Mouse (Mus musculus) kidney, embryonic 15.5 days (tissue): ENCODE measurements at regions not wholly inside any gene's neighbourhood (a gene's known extent, or its start where the extent isn't known, plus 50 kb on each side); places are given as distances from the start of the nearest gene placed in this dataset.

ENCODE experiments used
- ATAC-seq: fragments of 200-750 bp; cut with Nextera tagmentation; replicated peaks from 2 replicates; pipeline ENCODE4 v1.8.0; 2017; ENCODE audit warnings: moderate TSS enrichment; ENCODE audit not compliant: low FRiP score
- H3K27ac ChIP-seq: fragments of 300-500 bp; sonication (generic); 2 replicates; pipeline ENCODE4 v1.5.1; 2015; ENCODE audit warnings: mild to moderate bottlenecking, inconsistent platforms
- H3K27me3 ChIP-seq: fragments of 300-500 bp; sonication (generic); 2 replicates; pipeline ENCODE4 v1.6.1; 2015; ENCODE audit warnings: inconsistent platforms
- H3K36me3 ChIP-seq: fragments of 300-500 bp; sonication (generic); 2 replicates; pipeline ENCODE4 v1.6.1; 2015; ENCODE audit warnings: inconsistent platforms
- H3K4me1 ChIP-seq: fragments of 300-500 bp; sonication (generic); 2 replicates; pipeline ENCODE4 v1.6.1; 2015; ENCODE audit warnings: inconsistent platforms
- H3K4me2 ChIP-seq: fragments of 300-500 bp; sonication (generic); 2 replicates; pipeline ENCODE4 v1.6.1; 2015; ENCODE audit warnings: moderate library complexity, mild to moderate bottlenecking, inconsistent platforms
- H3K4me3 ChIP-seq: fragments of 300-500 bp; sonication (generic); replicated peaks from 2 replicates; pipeline ENCODE4 v1.5.1; 2015; ENCODE audit warnings: mild to moderate bottlenecking, inconsistent platforms
- H3K9ac ChIP-seq: fragments of 300-500 bp; sonication (generic); 2 replicates; pipeline ENCODE4 v1.6.1; 2015; ENCODE audit warnings: mild to moderate bottlenecking, inconsistent platforms
- H3K9me3 ChIP-seq: fragments of 300-500 bp; sonication (generic); replicated peaks from 2 replicates; pipeline ENCODE4 v1.6.1; 2016; ENCODE audit warnings: inconsistent platforms
- WGBS: fragments of 180-500 bp; shearing (Covaris S2); methylation state at CpG from one replicate; pipeline ENCODE4 v1.1.7; 2015; ENCODE audit warnings: mixed read lengths; 5-methylcytosine and 5-hydroxymethylcytosine counted together

DNA sequence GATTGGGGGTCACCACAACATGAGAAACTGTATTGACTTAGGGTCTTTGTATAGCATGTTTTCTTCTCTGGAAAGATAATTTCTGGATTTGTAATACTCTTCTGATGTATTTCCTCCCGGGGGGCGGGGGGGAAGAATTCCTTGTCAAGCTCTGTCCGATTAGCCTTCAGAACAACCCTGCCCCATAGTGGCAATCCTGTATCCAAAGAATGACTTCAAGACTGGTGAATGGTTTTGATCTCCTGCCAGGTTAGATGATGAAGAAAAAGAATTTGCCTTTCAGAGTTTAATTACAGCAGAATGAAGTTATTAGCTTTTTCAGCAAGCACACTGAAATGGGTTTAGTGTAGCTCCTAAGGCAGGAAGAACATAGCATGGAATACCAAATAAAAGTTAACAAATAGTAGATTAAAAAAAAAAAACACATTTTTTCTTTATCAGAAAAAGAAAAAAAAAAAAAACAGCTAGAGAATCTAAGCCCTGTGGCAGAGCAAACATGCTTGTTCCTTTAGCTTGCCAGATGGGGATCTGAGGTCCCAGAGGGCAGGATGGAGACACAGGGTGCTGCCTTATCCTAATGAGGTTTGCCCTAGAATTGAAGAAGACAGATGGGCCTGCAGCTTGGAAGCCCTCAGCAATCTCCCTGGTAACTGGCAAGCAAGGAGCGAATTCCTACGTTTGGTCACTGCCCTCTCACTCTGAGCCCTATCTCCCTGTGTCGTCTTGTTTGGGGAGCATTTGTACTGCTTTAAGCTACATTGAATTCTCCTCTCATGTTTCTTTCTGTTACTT is 280.9 kb upstream of the Gm9972 start:
- Histone ChIP-seq H3K27me3 (no peaks in the 10 kb centered on the region), H3K27ac (no peak overlapping the region), H3K4me3 (no peak overlapping the region), H3K36me3 (no peaks in the 10 kb centered on the region), H3K4me1 (no peaks in the 10 kb centered on the region), H3K9me3 (no peaks in the 10 kb centered on the region), H3K4me2 (no peak overlapping the region), H3K9ac (no peak overlapping the region)
- ATAC-seq: no peak
- 64% methylated on average over 6 of the region's 6 CpGs for WGBS

DNA sequence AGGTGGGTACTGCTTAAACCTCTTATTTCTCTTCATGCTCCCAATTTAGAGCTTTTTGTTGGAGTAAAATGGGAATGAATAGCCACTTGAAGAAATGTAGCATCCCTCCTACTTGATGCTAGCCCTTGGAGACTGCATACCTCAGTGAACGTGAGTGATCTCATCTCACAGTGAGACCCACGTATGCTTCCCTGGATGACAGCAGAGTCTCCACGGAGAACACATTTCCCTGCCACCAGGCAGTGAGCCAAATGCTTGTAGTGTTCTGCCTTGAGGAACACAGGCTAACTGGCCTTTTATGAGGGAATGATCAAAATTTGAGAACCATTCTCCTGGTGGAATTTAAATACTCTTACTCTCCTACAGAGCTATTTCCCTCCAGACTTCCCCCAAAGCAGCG is 280.1 kb upstream of the Gm9972 start:
- ATAC-seq: no peak
- Histone ChIP-seq H3K36me3 (no peaks in the 10 kb centered on the region), H3K4me2 (no peak overlapping the region), H3K27ac (no peak overlapping the region), H3K4me3 (no peak overlapping the region), H3K27me3 (no peaks in the 10 kb centered on the region), H3K4me1 (no peaks in the 10 kb centered on the region), H3K9ac (no peak overlapping the region), H3K9me3 (no peaks in the 10 kb centered on the region)
- WGBS: 61% methylated on average over 4 of the region's 4 CpGs

DNA sequence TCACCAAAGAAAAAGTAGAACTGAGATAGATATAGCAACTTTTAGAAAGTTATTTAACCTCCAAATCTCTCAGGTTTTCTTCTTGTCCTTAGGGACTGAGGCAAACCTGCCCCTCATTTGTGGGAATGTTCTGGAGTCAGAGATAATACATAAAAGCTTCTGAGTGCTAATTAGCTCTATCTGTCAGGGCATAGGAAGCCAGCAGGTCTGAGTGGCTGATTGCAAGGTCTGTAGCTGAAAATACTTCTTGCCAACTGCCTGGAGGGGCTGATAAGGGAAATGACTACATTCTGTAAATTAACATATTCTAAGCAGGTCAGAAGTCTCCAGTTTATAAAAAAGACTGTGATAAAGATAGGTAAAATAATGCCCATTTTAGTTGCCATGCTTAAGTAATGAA is 270.3 kb upstream of the Gm9972 start:
- no peak for ATAC-seq
- Histone ChIP-seq H3K9me3 (no peaks in the 10 kb centered on the region), H3K4me1 (no peaks in the 10 kb centered on the region), H3K4me2 (no peak overlapping the region), H3K4me3 (no peak overlapping the region), H3K36me3 (no peaks in the 10 kb centered on the region), H3K27ac (no peak overlapping the region), H3K9ac (no peak overlapping the region), H3K27me3 (no peaks in the 10 kb centered on the region)

GRCm38 (mm10) chr11:42775074-42775676 is 260.4 kb upstream of the Gm9972 start:
- no peaks in the 10 kb centered on the region for H3K9me3 ChIP-seq
- no peak for ATAC-seq
- H3K9ac ChIP-seq: no peak overlapping the region
- H3K27me3 ChIP-seq: no peaks in the 10 kb centered on the region
- no peak overlapping the region for H3K27ac ChIP-seq
- H3K4me1 ChIP-seq: no peaks in the 10 kb centered on the region
- no peaks in the 10 kb centered on the region for H3K36me3 ChIP-seq
- H3K4me3 ChIP-seq: no peak overlapping the region
- no peak overlapping the region for H3K4me2 ChIP-seq
- WGBS: 59% methylated on average over 4 of the region's 4 CpGs

DNA sequence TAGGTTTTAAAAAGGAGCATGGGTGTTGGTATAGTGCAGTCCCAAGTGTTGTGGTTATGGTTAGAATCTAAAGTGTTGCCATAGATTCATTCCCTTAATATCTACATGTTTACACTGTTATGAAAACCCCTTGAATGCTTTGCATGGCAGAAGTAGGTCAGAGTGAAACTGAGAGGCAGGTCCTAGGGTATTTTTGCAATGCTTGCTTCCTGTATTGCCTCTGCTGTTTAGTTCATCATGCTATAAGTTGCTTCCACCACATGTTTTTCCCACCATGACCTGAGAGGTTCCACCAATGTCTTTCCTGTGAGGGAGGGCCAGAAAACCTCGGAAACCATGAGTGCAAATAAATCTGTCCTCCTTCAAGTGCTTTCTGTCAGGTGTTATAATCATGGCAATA is 224.1 kb upstream of the Gm9972 start:
- H3K4me3 ChIP-seq: no peak overlapping the region
- WGBS: 56% methylated on average over 1 of the region's 1 CpGs

GRCm38 (mm10) chr11:42815753-42816152 is 219.8 kb upstream of the Gm9972 start:
- 92% methylated on average over 2 of the region's 2 CpGs for WGBS
- no peak overlapping the region for H3K4me3 ChIP-seq

More for the DNA sequence above, 224.1 kb upstream of the Gm9972 start:
- Histone ChIP-seq H3K9ac (no peak overlapping the region), H3K36me3 (no peaks in the 10 kb centered on the region), H3K27ac (no peak overlapping the region), H3K27me3 (no peaks in the 10 kb centered on the region), H3K4me2 (no peak overlapping the region), H3K4me1 (no peaks in the 10 kb centered on the region), H3K9me3 (no peaks in the 10 kb centered on the region)
- no peak for ATAC-seq

DNA sequence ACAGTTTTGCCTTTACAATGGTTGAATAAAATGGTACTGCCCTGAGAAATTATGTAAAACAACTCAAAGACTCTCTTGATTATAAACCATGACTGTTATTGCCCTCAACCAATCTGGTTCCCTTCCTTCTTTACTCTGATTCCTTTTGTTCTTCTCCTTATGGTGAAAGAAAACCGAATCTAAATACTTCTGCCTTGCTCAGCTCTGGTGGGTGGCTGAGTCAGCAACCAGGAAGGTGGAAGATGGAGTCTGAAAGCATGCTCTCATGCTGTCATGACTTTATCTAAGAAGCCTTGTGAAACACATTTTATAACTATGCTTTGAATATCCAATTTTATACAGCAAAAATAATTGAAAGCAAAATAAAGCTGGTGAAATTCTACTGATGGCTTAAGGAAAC is 212.7 kb upstream of the Gm9972 start:
- Histone ChIP-seq H3K4me1 (no peaks in the 10 kb centered on the region), H3K36me3 (no peaks in the 10 kb centered on the region), H3K4me2 (no peak overlapping the region), H3K27me3 (no peaks in the 10 kb centered on the region), H3K4me3 (no peak overlapping the region), H3K9me3 (no peaks in the 10 kb centered on the region), H3K27ac (no peak overlapping the region), H3K9ac (no peak overlapping the region)
- ATAC-seq: no peak
- 50% methylated on average over 1 of the region's 1 CpGs for WGBS

More at GRCm38 (mm10) chr11:42815753-42816152, 219.8 kb upstream of the Gm9972 start:
- Histone ChIP-seq H3K36me3 (no peaks in the 10 kb centered on the region), H3K27ac (no peak overlapping the region), H3K27me3 (no peaks in the 10 kb centered on the region), H3K9ac (no peak overlapping the region), H3K9me3 (no peaks in the 10 kb centered on the region), H3K4me1 (no peaks in the 10 kb centered on the region), H3K4me2 (no peak overlapping the region)
- ATAC-seq: no peak

DNA sequence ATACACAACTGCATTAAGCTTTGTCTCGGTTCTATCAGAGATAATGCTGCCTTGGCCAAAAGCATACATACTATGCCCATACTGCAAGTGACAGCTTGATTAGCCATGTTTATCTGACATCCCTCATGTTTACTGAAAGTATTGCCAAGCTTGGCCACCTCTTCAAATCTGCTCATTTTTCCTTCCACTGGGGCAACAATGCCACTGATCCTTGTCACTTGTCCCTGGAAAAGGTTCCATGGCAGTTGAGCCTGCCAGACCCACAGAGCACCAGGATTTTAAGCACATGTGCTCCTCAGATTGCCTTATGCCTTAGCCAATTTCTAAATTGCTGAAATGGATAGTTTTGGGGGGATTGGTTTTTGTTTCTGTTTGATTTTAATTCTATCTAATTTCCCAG is 189.8 kb upstream of the Gm9972 start:
- no peak overlapping the region for H3K4me2 ChIP-seq
- no peaks in the 10 kb centered on the region for H3K4me1 ChIP-seq
- no peaks in the 10 kb centered on the region for H3K36me3 ChIP-seq
- no peak overlapping the region for H3K9ac ChIP-seq
- no peaks in the 10 kb centered on the region for H3K27me3 ChIP-seq
- 77% methylated on average over 1 of the region's 1 CpGs for WGBS
- no peak overlapping the region for H3K4me3 ChIP-seq
- H3K27ac ChIP-seq: no peak overlapping the region
- ATAC-seq: no peak
- H3K9me3 ChIP-seq: no peaks in the 10 kb centered on the region

DNA sequence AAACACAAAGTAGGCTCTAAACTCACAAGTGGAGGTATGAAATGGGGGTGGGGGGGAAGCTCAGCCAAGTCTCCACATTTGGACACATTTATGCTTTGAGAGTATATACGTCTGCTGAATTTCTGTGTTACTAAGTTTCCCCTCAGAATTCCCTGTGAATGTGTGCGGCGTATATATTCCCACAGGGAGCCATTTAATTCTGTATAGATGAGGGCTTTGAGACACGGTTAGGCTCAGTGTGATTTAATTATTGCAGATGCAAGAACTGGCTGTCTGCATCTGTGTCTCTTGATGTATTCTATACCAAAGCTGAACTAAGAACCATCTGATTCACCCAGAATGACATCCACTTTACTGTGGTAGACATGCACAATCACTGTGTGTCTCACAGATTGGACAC is 181.1 kb upstream of the Gm9972 start:
- no peaks in the 10 kb centered on the region for H3K36me3 ChIP-seq
- no peak for ATAC-seq
- H3K4me2 ChIP-seq: no peak overlapping the region
- H3K4me1 ChIP-seq: no peaks in the 10 kb centered on the region
- no peaks in the 10 kb centered on the region for H3K27me3 ChIP-seq
- H3K9ac ChIP-seq: no peak overlapping the region
- H3K4me3 ChIP-seq: no peak overlapping the region
- H3K27ac ChIP-seq: no peak overlapping the region
- no peaks in the 10 kb centered on the region for H3K9me3 ChIP-seq
- 74% methylated on average over 4 of the region's 4 CpGs for WGBS

- Histone ChIP-seq H3K4me2 (no peak overlapping the region), H3K4me1 (no peaks in the 10 kb centered on the region), H3K36me3 (no peaks in the 10 kb centered on the region), H3K9ac (no peak overlapping the region), H3K4me3 (no peak overlapping the region), H3K27me3 (no peaks in the 10 kb centered on the region), H3K9me3 (no peaks in the 10 kb centered on the region), H3K27ac (no peak overlapping the region)
- no peak for ATAC-seq
Observed at GRCm38 (mm10) chr11:42857687-42858086, 177.9 kb upstream of the Gm9972 start.

- Histone ChIP-seq H3K27me3 (no peaks in the 10 kb centered on the region), H3K4me2 (no peak overlapping the region), H3K9me3 (no peaks in the 10 kb centered on the region), H3K27ac (no peak overlapping the region), H3K4me3 (no peak overlapping the region), H3K36me3 (no peaks in the 10 kb centered on the region), H3K4me1 (no peaks in the 10 kb centered on the region), H3K9ac (no peak overlapping the region)
- WGBS: 76% methylated on average over 2 of the region's 2 CpGs
- ATAC-seq: no peak
Observed at GRCm38 (mm10) chr11:42874056-42874455, 161.5 kb upstream of the Gm9972 start.

GRCm38 (mm10) chr11:42900024-42900423 is 135.5 kb upstream of the Gm9972 start:
- Histone ChIP-seq H3K9me3 (no peaks in the 10 kb centered on the region), H3K4me2 (no peak overlapping the region), H3K9ac (no peak overlapping the region), H3K4me3 (no peak overlapping the region), H3K36me3 (no peaks in the 10 kb centered on the region), H3K27ac (no peak overlapping the region), H3K27me3 (no peaks in the 10 kb centered on the region), H3K4me1 (no peaks in the 10 kb centered on the region)
- no peak for ATAC-seq
- WGBS: 89% methylated on average over 4 of the region's 4 CpGs
